Mouse (Mus musculus): ENCODE measurements around the gene Zbtb16. TPM values are rescaled to one million over a fixed set of nuclear protein-coding genes. Genes with fewer than 3 reads are reported as not detected.

Zbtb16 gene
- polyA plus RNA-seq, 1 experiment, result not detected

- TF ChIP-seq MYOG (IDR thresholded peaks at IDR 0.05; ENCODE audit: control insufficient read depth in 1 of 3, insufficient read depth in 1 of 3, insufficient read length in 2 of 3, low read depth in 2 of 3) (no peak), MYOD1 (IDR thresholded peaks at IDR 0.05; ENCODE audit: control insufficient read depth in 1 of 3, insufficient read length in 2 of 3, low read depth in 2 of 3) (no peak), TCF3 (IDR thresholded peaks at IDR 0.05; ENCODE audit: insufficient read length, low read depth) (no peak), MAX (IDR thresholded peaks at IDR 0.05; ENCODE audit: low read depth) (no peak), USF1 (IDR thresholded peaks at IDR 0.05; ENCODE audit: low read depth) (no peak), REST (IDR thresholded peaks at IDR 0.05; ENCODE audit: insufficient read depth, insufficient read length) (no peak), CEBPB (IDR thresholded peaks at IDR 0.05; ENCODE audit: insufficient read depth, poor library complexity, severe bottlenecking) (no peak), TCF12 (IDR thresholded peaks at IDR 0.05; ENCODE audit: insufficient read depth, poor library complexity, severe bottlenecking) (no peak), E2F4 (IDR thresholded peaks at IDR 0.05; ENCODE audit: insufficient read depth) (no peak), POLR2A (IDR thresholded peaks at IDR 0.05; ENCODE audit: insufficient read length, low read depth) (no peak), POLR2AphosphoS2 (IDR thresholded peaks at IDR 0.05; ENCODE audit: insufficient read length, low read depth) (no peak), SRF (IDR thresholded peaks at IDR 0.05; ENCODE audit: control insufficient read depth, insufficient read length, low read depth) (no peak)
- H3K4me2 ChIP-seq (ENCODE audit: low read depth), result no peak overlapping the region
Observed at GRCm38 (mm10) chr9:48782284-48783060, 53.5 kb downstream of the Zbtb16 start.

DNA sequence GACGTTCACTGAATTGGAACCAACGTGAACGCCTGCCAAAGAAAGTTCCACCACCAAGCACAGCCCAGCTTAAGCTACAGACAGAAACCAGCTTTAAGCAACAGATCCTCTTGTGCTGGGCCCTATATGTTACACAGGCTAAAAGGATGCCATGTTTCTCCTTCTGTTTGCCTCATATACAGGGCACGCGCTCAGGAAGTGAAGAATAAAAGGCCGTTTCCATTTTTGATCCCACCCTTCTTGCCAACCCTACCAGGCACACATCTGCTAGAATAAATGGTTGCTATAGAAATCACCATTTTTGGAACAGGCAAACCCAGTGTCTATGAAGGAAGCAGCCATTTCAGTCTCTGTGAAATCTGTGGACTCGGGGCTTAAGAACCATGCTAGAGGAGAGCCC, 59.8 kb downstream of the Zbtb16 start:
- no peaks in the 10 kb centered on the region for H3K79me2 ChIP-seq (ENCODE audit: control insufficient read depth, insufficient read depth)
- H3K27me3 ChIP-seq (ENCODE audit: control insufficient read depth, insufficient read depth, insufficient read length), result peaks cover 6% of the 10 kb centered on the region
- H3K36me3 ChIP-seq (ENCODE audit: control insufficient read depth, insufficient read depth), result no peaks in the 10 kb centered on the region
- H3ac ChIP-seq (ENCODE audit: control insufficient read depth, insufficient read length), result no peak overlapping the region
- H3K4me2 ChIP-seq (ENCODE audit: low read depth), result no peak overlapping the region
- H3K4me3 ChIP-seq, result no peak overlapping the region
- TF ChIP-seq MYOG (IDR thresholded peaks at IDR 0.05; ENCODE audit: control insufficient read depth in 1 of 3, insufficient read depth in 1 of 3, insufficient read length in 2 of 3, low read depth in 2 of 3) (no peak), POLR2A (IDR thresholded peaks at IDR 0.05; ENCODE audit: insufficient read length, low read depth) (no peak)

More at GRCm38 (mm10) chr9:48782284-48783060, 53.5 kb downstream of the Zbtb16 start:
- H3K79me2 ChIP-seq (ENCODE audit: control insufficient read depth, insufficient read depth), result no peaks in the 10 kb centered on the region
- H3ac ChIP-seq (ENCODE audit: control insufficient read depth, insufficient read length), result no peak overlapping the region
- H3K4me3 ChIP-seq, result no peak overlapping the region
- H3K36me3 ChIP-seq (ENCODE audit: control insufficient read depth, insufficient read depth), result no peaks in the 10 kb centered on the region
- peaks cover 6% of the 10 kb centered on the region for H3K27me3 ChIP-seq (ENCODE audit: control insufficient read depth, insufficient read depth, insufficient read length)

GRCm38 (mm10) chr9:48775561-48775960, 60.5 kb downstream of the Zbtb16 start:
- TF ChIP-seq TCF3 (IDR thresholded peaks at IDR 0.05; ENCODE audit: insufficient read length, low read depth) (no peak), TCF12 (IDR thresholded peaks at IDR 0.05; ENCODE audit: insufficient read depth, poor library complexity, severe bottlenecking) (no peak), MAX (IDR thresholded peaks at IDR 0.05; ENCODE audit: low read depth) (no peak), MYOD1 (IDR thresholded peaks at IDR 0.05; ENCODE audit: control insufficient read depth in 1 of 3, insufficient read length in 2 of 3, low read depth in 2 of 3) (no peak), E2F4 (IDR thresholded peaks at IDR 0.05; ENCODE audit: insufficient read depth) (no peak)
- Histone ChIP-seq H3K4me3 (no peak overlapping the region), H3ac (ENCODE audit: control insufficient read depth, insufficient read length) (no peak overlapping the region), H3K36me3 (ENCODE audit: control insufficient read depth, insufficient read depth) (no peaks in the 10 kb centered on the region), H3K79me2 (ENCODE audit: control insufficient read depth, insufficient read depth) (no peaks in the 10 kb centered on the region), H3K4me2 (ENCODE audit: low read depth) (no peak overlapping the region), H3K27me3 (ENCODE audit: control insufficient read depth, insufficient read depth, insufficient read length) (peaks cover 6% of the 10 kb centered on the region)

- no peaks in the 10 kb centered on the region for H3K79me2 ChIP-seq (ENCODE audit: control insufficient read depth, insufficient read depth)
- no peak overlapping the region for H3K4me3 ChIP-seq
- no peak overlapping the region for H3K4me2 ChIP-seq (ENCODE audit: low read depth)
- H3K27me3 ChIP-seq (ENCODE audit: control insufficient read depth, insufficient read depth, insufficient read length), result no peaks in the 10 kb centered on the region
- no peaks in the 10 kb centered on the region for H3K36me3 ChIP-seq (ENCODE audit: control insufficient read depth, insufficient read depth)
- no peak for TF ChIP-seq CEBPB (IDR thresholded peaks at IDR 0.05; ENCODE audit: insufficient read depth, poor library complexity, severe bottlenecking)
- TF ChIP-seq POLR2AphosphoS2 (IDR thresholded peaks at IDR 0.05; ENCODE audit: insufficient read length, low read depth), result no peak
- no peak for TF ChIP-seq TCF3 (IDR thresholded peaks at IDR 0.05; ENCODE audit: insufficient read length, low read depth)
- no peak for TF ChIP-seq MYOG (IDR thresholded peaks at IDR 0.05; ENCODE audit: control insufficient read depth in 1 of 3, insufficient read depth in 1 of 3, insufficient read length in 2 of 3, low read depth in 2 of 3)
- TF ChIP-seq POLR2A (IDR thresholded peaks at IDR 0.05; ENCODE audit: insufficient read length, low read depth), result no peak
- no peak for TF ChIP-seq SRF (IDR thresholded peaks at IDR 0.05; ENCODE audit: control insufficient read depth, insufficient read length, low read depth)
- no peak for TF ChIP-seq REST (IDR thresholded peaks at IDR 0.05; ENCODE audit: insufficient read depth, insufficient read length)
- TF ChIP-seq E2F4 (IDR thresholded peaks at IDR 0.05; ENCODE audit: insufficient read depth), result no peak
- TF ChIP-seq MAX (IDR thresholded peaks at IDR 0.05; ENCODE audit: low read depth), result no peak
- no peak for TF ChIP-seq USF1 (IDR thresholded peaks at IDR 0.05; ENCODE audit: low read depth)
- TF ChIP-seq TCF12 (IDR thresholded peaks at IDR 0.05; ENCODE audit: insufficient read depth, poor library complexity, severe bottlenecking), result no peak
- no peak for TF ChIP-seq MYOD1 (IDR thresholded peaks at IDR 0.05; ENCODE audit: control insufficient read depth in 1 of 3, insufficient read length in 2 of 3, low read depth in 2 of 3)
- no peak overlapping the region for H3ac ChIP-seq (ENCODE audit: control insufficient read depth, insufficient read length)
Observed at GRCm38 (mm10) chr9:48773710-48774109, 62.3 kb downstream of the Zbtb16 start.

DNA sequence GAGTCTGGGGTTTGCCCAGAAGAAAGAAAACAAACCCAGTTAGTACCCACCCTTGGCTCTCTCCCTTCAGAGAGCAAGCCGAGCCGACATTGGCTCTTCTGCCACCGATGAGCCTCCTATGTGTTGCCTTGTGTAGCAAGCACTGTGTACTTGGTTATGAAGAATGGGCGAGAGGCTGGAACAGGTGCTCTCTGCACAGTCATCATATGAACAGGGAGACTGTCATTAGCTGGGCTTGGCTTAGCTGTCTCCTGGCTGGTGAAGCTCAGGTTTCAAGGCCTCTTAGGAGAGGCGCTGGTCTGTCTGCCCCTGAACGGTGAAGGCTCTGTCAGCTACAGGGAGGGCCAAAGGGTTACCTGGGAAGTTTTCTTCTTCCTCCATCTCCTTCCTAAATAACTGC, 62.9 kb downstream of the Zbtb16 start:
- Histone ChIP-seq H3K4me2 (ENCODE audit: low read depth) (no peak overlapping the region), H3K4me3 (no peak overlapping the region), H3ac (ENCODE audit: control insufficient read depth, insufficient read length) (no peak overlapping the region), H3K79me2 (ENCODE audit: control insufficient read depth, insufficient read depth) (no peaks in the 10 kb centered on the region), H3K27me3 (ENCODE audit: control insufficient read depth, insufficient read depth, insufficient read length) (no peaks in the 10 kb centered on the region), H3K36me3 (ENCODE audit: control insufficient read depth, insufficient read depth) (no peaks in the 10 kb centered on the region)
- TF ChIP-seq E2F4 (IDR thresholded peaks at IDR 0.05; ENCODE audit: insufficient read depth) (no peak), MYOD1 (IDR thresholded peaks at IDR 0.05; ENCODE audit: control insufficient read depth in 1 of 3, insufficient read length in 2 of 3, low read depth in 2 of 3) (no peak), MYOG (IDR thresholded peaks at IDR 0.05; ENCODE audit: control insufficient read depth in 1 of 3, insufficient read depth in 1 of 3, insufficient read length in 2 of 3, low read depth in 2 of 3) (no peak), TCF12 (IDR thresholded peaks at IDR 0.05; ENCODE audit: insufficient read depth, poor library complexity, severe bottlenecking) (no peak), POLR2AphosphoS2 (IDR thresholded peaks at IDR 0.05; ENCODE audit: insufficient read length, low read depth) (no peak), TCF3 (IDR thresholded peaks at IDR 0.05; ENCODE audit: insufficient read length, low read depth) (no peak), SRF (IDR thresholded peaks at IDR 0.05; ENCODE audit: control insufficient read depth, insufficient read length, low read depth) (no peak), MAX (IDR thresholded peaks at IDR 0.05; ENCODE audit: low read depth) (no peak), REST (IDR thresholded peaks at IDR 0.05; ENCODE audit: insufficient read depth, insufficient read length) (no peak), POLR2A (IDR thresholded peaks at IDR 0.05; ENCODE audit: insufficient read length, low read depth) (no peak), CEBPB (IDR thresholded peaks at IDR 0.05; ENCODE audit: insufficient read depth, poor library complexity, severe bottlenecking) (no peak), USF1 (IDR thresholded peaks at IDR 0.05; ENCODE audit: low read depth) (no peak)
